Comparison of ENCODE assay signal across 15 mouse cellular contexts in genomic region chr19:46548110-46548509, GRCm38 (mm10). TPM values are rescaled to one million over a fixed set of nuclear protein-coding genes. Genes with fewer than 3 reads are reported as not detected.
DNase-seq lines count a peak whose midpoint lies in the region; ATAC-seq lines count a peak whose summit lies in the region.
"Had no signal": no experiment of that assay in that cellular context is flagged by ENCODE, and none has a peak within 500 bp of the region (broad histone marks: within the 10 kb centered on the region; RNA-seq: fewer than 3 reads in every experiment).

No protein-coding gene starts in this region.

- H3K27ac ChIP-seq in kidney, embryonic 16.5 days (ENCODE audit: low read length), result peak overlapping the region; percentile 48; the same call in 1 of the 2 replicates
- no peak overlapping the region for H3K27ac ChIP-seq in kidney, embryonic 14.5 days (ENCODE audit: low read depth, low read length)
- peak overlapping the region; percentile 75 for H3K27ac ChIP-seq in forebrain, embryonic 12.5 days
- H3K27ac ChIP-seq in hindbrain, embryonic 15.5 days (replicated peaks), result peak overlapping the region; percentile 78
- H3K27ac ChIP-seq in neural tube, embryonic 13.5 days (replicated peaks), result peak overlapping the region; percentile 69
- H3K27ac ChIP-seq: gastrocnemius, adult 2 months; liver, embryonic 13.5 days had no signal

- 82% methylated on average over 10 of the region's 10 CpGs for WGBS in kidney, embryonic 16.5 days
- WGBS in kidney, embryonic 14.5 days, result 88% methylated on average over 10 of the region's 10 CpGs
- 57% methylated on average over 10 of the region's 10 CpGs for WGBS in forebrain, embryonic 12.5 days
- 41% methylated on average over 10 of the region's 10 CpGs for WGBS in hindbrain, embryonic 15.5 days
- WGBS in neural tube, embryonic 13.5 days, result 41% methylated on average over 10 of the region's 10 CpGs

- H3K4me2 ChIP-seq in kidney, embryonic 16.5 days (replicated peaks; ENCODE audit: low read depth, low read length), result no peak overlapping the region
- no peak overlapping the region for H3K4me2 ChIP-seq in kidney, embryonic 14.5 days (replicated peaks; ENCODE audit: low read depth, low read length)
- H3K4me2 ChIP-seq in forebrain, embryonic 12.5 days, result no peak overlapping the region
- no peak overlapping the region for H3K4me2 ChIP-seq in hindbrain, embryonic 15.5 days
- H3K4me2 ChIP-seq in neural tube, embryonic 13.5 days, result no peak overlapping the region
- H3K4me2 ChIP-seq: liver, embryonic 13.5 days had no signal

- no peak for ATAC-seq in kidney, embryonic 16.5 days (ENCODE audit: low FRiP score, low TSS enrichment)
- no peak for ATAC-seq in kidney, embryonic 14.5 days (ENCODE audit: low FRiP score, low TSS enrichment)
- no peak for ATAC-seq in forebrain, embryonic 12.5 days (ENCODE audit: low FRiP score)
- no peak for ATAC-seq in hindbrain, embryonic 15.5 days (ENCODE audit: low FRiP score, low read depth)
- ATAC-seq in neural tube, embryonic 13.5 days (ENCODE audit: low read depth), result peak; percentile 49; the same call in 1 of the 2 replicates

- H3K36me3 ChIP-seq in kidney, embryonic 16.5 days (ENCODE audit: insufficient read depth, low read length), result peaks cover 27% of the 10 kb centered on the region
- peaks cover 32% of the 10 kb centered on the region for H3K36me3 ChIP-seq in kidney, embryonic 14.5 days (ENCODE audit: control insufficient read depth, insufficient read depth, low read length)
- H3K36me3 ChIP-seq in forebrain, embryonic 12.5 days (replicated peaks), result peaks cover 51% of the 10 kb centered on the region
- H3K36me3 ChIP-seq in hindbrain, embryonic 15.5 days, result peaks cover 24% of the 10 kb centered on the region
- H3K36me3 ChIP-seq in neural tube, embryonic 13.5 days, result peaks cover 60% of the 10 kb centered on the region

- H3K4me3 ChIP-seq in kidney, embryonic 16.5 days (ENCODE audit: low read length), result no peak overlapping the region
- no peak overlapping the region for H3K4me3 ChIP-seq in kidney, embryonic 14.5 days (ENCODE audit: low read length)
- H3K4me3 ChIP-seq in forebrain, embryonic 12.5 days (replicated peaks), result no peak overlapping the region
- no peak overlapping the region for H3K4me3 ChIP-seq in hindbrain, embryonic 15.5 days
- H3K4me3 ChIP-seq in neural tube, embryonic 13.5 days, result no peak overlapping the region
- H3K4me3 ChIP-seq: erythroblast, embryonic 14.5 days; gastrocnemius, adult 2 months; liver, embryonic 13.5 days had no signal

- no peaks in the 10 kb centered on the region for H3K9me3 ChIP-seq in kidney, embryonic 16.5 days (ENCODE audit: low read length)
- H3K9me3 ChIP-seq in kidney, embryonic 14.5 days (ENCODE audit: control insufficient read depth, low read length), result no peaks in the 10 kb centered on the region
- no peaks in the 10 kb centered on the region for H3K9me3 ChIP-seq in forebrain, embryonic 12.5 days
- no peaks in the 10 kb centered on the region for H3K9me3 ChIP-seq in hindbrain, embryonic 15.5 days
- H3K9me3 ChIP-seq in neural tube, embryonic 13.5 days, result no peaks in the 10 kb centered on the region
- H3K9me3 ChIP-seq: liver, embryonic 13.5 days had no signal

- no peak overlapping the region for H3K9ac ChIP-seq in kidney, embryonic 16.5 days (replicated peaks; ENCODE audit: low read length)
- no peak overlapping the region for H3K9ac ChIP-seq in kidney, embryonic 14.5 days (ENCODE audit: low read depth, low read length)
- H3K9ac ChIP-seq in forebrain, embryonic 12.5 days, result peak overlapping the region; percentile 4; the same call in 1 of the 2 replicates
- H3K9ac ChIP-seq in hindbrain, embryonic 15.5 days, result no peak overlapping the region
- peak overlapping the region; percentile 4; the same call in 1 of the 2 replicates for H3K9ac ChIP-seq in neural tube, embryonic 13.5 days
- H3K9ac ChIP-seq: liver, embryonic 13.5 days had no signal

- no peaks in the 10 kb centered on the region for H3K4me1 ChIP-seq in kidney, embryonic 16.5 days (ENCODE audit: insufficient read depth, low read length)
- no peaks in the 10 kb centered on the region for H3K4me1 ChIP-seq in kidney, embryonic 14.5 days (ENCODE audit: control insufficient read depth, insufficient read depth, low read length)
- peaks cover 11% of the 10 kb centered on the region; the same call in 1 of the 2 replicates for H3K4me1 ChIP-seq in forebrain, embryonic 12.5 days
- peaks cover 12% of the 10 kb centered on the region for H3K4me1 ChIP-seq in hindbrain, embryonic 15.5 days (replicated peaks)
- H3K4me1 ChIP-seq in neural tube, embryonic 13.5 days (replicated peaks), result peaks cover 18% of the 10 kb centered on the region

- H3K27me3 ChIP-seq in kidney, embryonic 16.5 days (ENCODE audit: insufficient read depth, low read length), result no peaks in the 10 kb centered on the region
- no peaks in the 10 kb centered on the region for H3K27me3 ChIP-seq in kidney, embryonic 14.5 days (ENCODE audit: control insufficient read depth, insufficient read depth, low read length)
- H3K27me3 ChIP-seq in forebrain, embryonic 12.5 days, result no peaks in the 10 kb centered on the region
- no peaks in the 10 kb centered on the region for H3K27me3 ChIP-seq in hindbrain, embryonic 15.5 days
- no peaks in the 10 kb centered on the region for H3K27me3 ChIP-seq in neural tube, embryonic 13.5 days
- H3K27me3 ChIP-seq: liver, embryonic 13.5 days had no signal

- no peak for DNase-seq in left cerebral cortex, adult 8-10 months (ENCODE audit: low spot score in 2 of 2)
- DNase-seq in spleen, postnatal 4 days (ENCODE audit: low spot score in 2 of 2), result no peak
- DNase-seq: cerebellum, adult 2 months; embryo, embryonic 11 days; gastrocnemius, adult 2 months; kidney, postnatal 4 days; liver, embryonic 13.5 days; lung, postnatal 4 days; right cerebral cortex, adult 18-20 months had no signal

RNA-seq across cellular contexts. Expression of gene Arl3, which starts 24.9 kb away (rescaled TPM):
- polyA plus RNA-seq in kidney, embryonic 16.5 days (2015; fragmentation: Nextera tagmentation; extraction: Ambion mirVana), result 142 and 148 TPM in 2 replicates
- polyA plus RNA-seq in kidney, embryonic 14.5 days (2014; fragmentation: Nextera tagmentation; extraction: Ambion mirVana), result 98.3 and 182 TPM in 2 replicates
- 216 and 224 TPM in 2 replicates for polyA plus RNA-seq in forebrain, embryonic 12.5 days (2016; fragmentation: Nextera tagmentation; extraction: Ambion mirVana)
- 208 and 221 TPM in 2 replicates for polyA plus RNA-seq in hindbrain, embryonic 15.5 days (2015; fragmentation: Nextera tagmentation; extraction: Ambion mirVana)
- 208 and 217 TPM in 2 replicates for polyA plus RNA-seq in neural tube, embryonic 13.5 days (2015; fragmentation: Nextera tagmentation; extraction: Ambion mirVana)
- 100 to 1,000 TPM in 3 of 4 experiments, 10 to 100 TPM in 1; 94.2 to 133 (median 116) TPM for total RNA-seq in left cerebral cortex, adult 8-10 months (2022)

RNA-seq across cellular contexts. Expression of gene Sfxn2, which starts 25.1 kb away (rescaled TPM):
- 39.4 and 41.1 TPM in 2 replicates for polyA plus RNA-seq in kidney, embryonic 16.5 days (2015; fragmentation: Nextera tagmentation; extraction: Ambion mirVana)
- 18.1 and 25.1 TPM in 2 replicates for polyA plus RNA-seq in kidney, embryonic 14.5 days (2014; fragmentation: Nextera tagmentation; extraction: Ambion mirVana)
- 12.2 and 14.6 TPM in 2 replicates for polyA plus RNA-seq in forebrain, embryonic 12.5 days (2016; fragmentation: Nextera tagmentation; extraction: Ambion mirVana)
- polyA plus RNA-seq in hindbrain, embryonic 15.5 days (2015; fragmentation: Nextera tagmentation; extraction: Ambion mirVana), result 10.2 and 11.3 TPM in 2 replicates
- polyA plus RNA-seq in neural tube, embryonic 13.5 days (2015; fragmentation: Nextera tagmentation; extraction: Ambion mirVana), result 10.6 and 12.9 TPM in 2 replicates
- 1 to 10 TPM; 4.3 to 5.6 (median 4.8) TPM for total RNA-seq in left cerebral cortex, adult 8-10 months (2022)

RNA-seq across cellular contexts. Expression of gene Trim8, which starts 46.6 kb away (rescaled TPM):
- polyA plus RNA-seq in kidney, embryonic 16.5 days (2015; fragmentation: Nextera tagmentation; extraction: Ambion mirVana), result 22.2 and 26.0 TPM in 2 replicates
- polyA plus RNA-seq in kidney, embryonic 14.5 days (2014; fragmentation: Nextera tagmentation; extraction: Ambion mirVana), result 28.3 and 35.6 TPM in 2 replicates
- 33.9 and 35.1 TPM in 2 replicates for polyA plus RNA-seq in forebrain, embryonic 12.5 days (2016; fragmentation: Nextera tagmentation; extraction: Ambion mirVana)
- 27.8 and 31.9 TPM in 2 replicates for polyA plus RNA-seq in hindbrain, embryonic 15.5 days (2015; fragmentation: Nextera tagmentation; extraction: Ambion mirVana)
- 26.5 and 30.4 TPM in 2 replicates for polyA plus RNA-seq in neural tube, embryonic 13.5 days (2015; fragmentation: Nextera tagmentation; extraction: Ambion mirVana)
- 100 to 1,000 TPM; 103 to 108 (median 104) TPM for total RNA-seq in left cerebral cortex, adult 8-10 months (2022)

RNA-seq across cellular contexts. Expression of gene Wbp1l, which starts 50.8 kb away (rescaled TPM):
- polyA plus RNA-seq in kidney, embryonic 16.5 days (2015; fragmentation: Nextera tagmentation; extraction: Ambion mirVana), result 53.4 and 54.4 TPM in 2 replicates
- polyA plus RNA-seq in kidney, embryonic 14.5 days (2014; fragmentation: Nextera tagmentation; extraction: Ambion mirVana), result 26.2 and 46.1 TPM in 2 replicates
- 43.2 and 44.5 TPM in 2 replicates for polyA plus RNA-seq in forebrain, embryonic 12.5 days (2016; fragmentation: Nextera tagmentation; extraction: Ambion mirVana)
- 37.4 and 41.1 TPM in 2 replicates for polyA plus RNA-seq in hindbrain, embryonic 15.5 days (2015; fragmentation: Nextera tagmentation; extraction: Ambion mirVana)
- polyA plus RNA-seq in neural tube, embryonic 13.5 days (2015; fragmentation: Nextera tagmentation; extraction: Ambion mirVana), result 38.0 and 43.2 TPM in 2 replicates
- total RNA-seq in left cerebral cortex, adult 8-10 months (2022), result 10 to 100 TPM; 32.7 to 41.5 (median 38.5) TPM

Comparison
In these comparisons a context has a peak if more than half of its experiments do, and no peak if none do; other contexts are left out.
1. H3K9ac ChIP-seq: peak in forebrain, embryonic 12.5 days (single experiment) and neural tube, embryonic 13.5 days (single experiment); none in kidney, embryonic 16.5 days (single experiment), kidney, embryonic 14.5 days (single experiment) and hindbrain, embryonic 15.5 days (single experiment).